Mouse (Mus musculus) midbrain, embryonic 16.5 days (tissue): Measurements from ENCODE around the gene Mycbp. TPM values are rescaled to one million over a fixed set of nuclear protein-coding genes. Genes with fewer than 3 reads are reported as not detected.
A peak's percentile ranks its signal among the peaks of the same experiment; 100 is the strongest.

Experiments
- ATAC-seq: fragments of 200-750 bp; cut with Nextera tagmentation; 2 replicates; pipeline ENCODE4 v1.8.0; 2017; ENCODE audit warnings: moderate TSS enrichment
- H3K27ac ChIP-seq: fragments of 300-500 bp; sonication (generic); 2 replicates; pipeline ENCODE4 v1.5.1; 2014; ENCODE audit warnings: mild to moderate bottlenecking, low read length, mixed read lengths
- H3K27me3 ChIP-seq: fragments of 300-500 bp; sonication (generic); 2 replicates; pipeline ENCODE4 v1.6.1; 2014; ENCODE audit warnings: low read depth, low read length, mixed read lengths; ENCODE audit not compliant: control insufficient read depth, insufficient read depth
- H3K36me3 ChIP-seq: fragments of 300-500 bp; sonication (generic); 2 replicates; pipeline ENCODE4 v1.6.1; 2014; ENCODE audit warnings: mild to moderate bottlenecking, low read length, moderate library complexity, mixed read lengths; ENCODE audit not compliant: control insufficient read depth, insufficient read depth
- H3K4me1 ChIP-seq: fragments of 300-500 bp; sonication (generic); 2 replicates; pipeline ENCODE4 v1.6.1; 2014; ENCODE audit warnings: mild to moderate bottlenecking, low read length, mixed read lengths; ENCODE audit not compliant: control insufficient read depth, insufficient read depth
- H3K4me2 ChIP-seq: fragments of 300-500 bp; sonication (generic); 2 replicates; pipeline ENCODE4 v1.6.1; 2014; ENCODE audit warnings: mild to moderate bottlenecking, low read length, mixed read lengths
- H3K4me3 ChIP-seq: fragments of 300-500 bp; sonication (generic); 2 replicates; pipeline ENCODE4 v1.5.1; 2014; ENCODE audit warnings: low read depth, mild to moderate bottlenecking, low read length, moderate library complexity, mixed read lengths
- H3K9ac ChIP-seq: fragments of 300-500 bp; sonication (generic); 2 replicates; pipeline ENCODE4 v1.6.1; 2014; ENCODE audit warnings: low read depth, low read length, mixed read lengths
- H3K9me3 ChIP-seq: fragments of 300-500 bp; sonication (generic); replicated peaks from 2 replicates; pipeline ENCODE4 v1.6.1; 2014; ENCODE audit warnings: mild to moderate bottlenecking, low read length, mixed read lengths; ENCODE audit not compliant: control insufficient read depth, poor library complexity, severe bottlenecking
- WGBS: fragments of 180-500 bp; shearing (Covaris S2); extraction: QIAGEN DNeasy Blood & Tissue Kit; methylation state at CpG from one replicate; pipeline ENCODE4 v1.1.7; 2014; 5-methylcytosine and 5-hydroxymethylcytosine counted together
- polyA plus RNA-seq: library from polyadenylated mRNA; unstranded; fragments of >200 nt; fragmentation: Nextera tagmentation; extraction: Ambion mirVana; gene quantifications from 2 replicates; pipeline ENCODE4 v1.2.1, GENCODE M21; 2015

Gene Mycbp
- polyA plus RNA-seq, 1 experiment from 2014 or later: 36.9 TPM

- 67% methylated on average over 7 of the region's 8 CpGs for WGBS
- Histone ChIP-seq H3K4me3 (no peak overlapping the region), H3K4me1 (no peaks in the 10 kb centered on the region), H3K27me3 (peaks cover 6% of the 10 kb centered on the region; the same call in 1 of the 2 replicates), H3K4me2 (no peak overlapping the region), H3K27ac (no peak overlapping the region), H3K9ac (no peak overlapping the region), H3K36me3 (no peaks in the 10 kb centered on the region), H3K9me3 (no peaks in the 10 kb centered on the region)
- no peak for ATAC-seq
These were observed 47.4 kb downstream of the Mycbp start for GRCm38 (mm10) chr4:123952059-123952458.

GRCm38 (mm10) chr4:123956703-123957491 is 52.3 kb downstream of the Mycbp start:
- H3K36me3 ChIP-seq: no peaks in the 10 kb centered on the region
- H3K4me2 ChIP-seq: peak overlapping the region; percentile 39
- no peak overlapping the region for H3K27ac ChIP-seq
- no peaks in the 10 kb centered on the region for H3K4me1 ChIP-seq
- WGBS: 6% methylated on average over 31 of the region's 31 CpGs
- H3K4me3 ChIP-seq: peak overlapping the region; percentile 5; the same call in 1 of the 2 replicates
- no peaks in the 10 kb centered on the region for H3K9me3 ChIP-seq
- no peak overlapping the region for H3K9ac ChIP-seq
- H3K27me3 ChIP-seq: 0 out of 2 replicates have a peak, but pooled peaks cover 2% of the 10 kb centered on the region
- peak; percentile 89 for ATAC-seq

- ATAC-seq: no peak
- 57% methylated on average over 4 of the region's 4 CpGs for WGBS
These were observed 52.8 kb downstream of the Mycbp start for GRCm38 (mm10) chr4:123957492-123957808.

GRCm38 (mm10) chr4:123957891-123958290 is 53.3 kb downstream of the Mycbp start:
- H3K27ac ChIP-seq: no peak overlapping the region
- no peaks in the 10 kb centered on the region for H3K9me3 ChIP-seq
- no peak overlapping the region for H3K4me2 ChIP-seq
- no peak for ATAC-seq
- no peak overlapping the region for H3K9ac ChIP-seq
- no peaks in the 10 kb centered on the region; the same call in 1 of the 2 replicates for H3K4me1 ChIP-seq
- WGBS: 75% methylated on average over 4 of the region's 4 CpGs
- H3K27me3 ChIP-seq: 0 out of 2 replicates have a peak, but pooled peaks cover 2% of the 10 kb centered on the region
- H3K36me3 ChIP-seq: no peaks in the 10 kb centered on the region
- H3K4me3 ChIP-seq: no peak overlapping the region

More at GRCm38 (mm10) chr4:123957492-123957808, 52.8 kb downstream of the Mycbp start:
- no peaks in the 10 kb centered on the region for H3K4me1 ChIP-seq
- H3K27ac ChIP-seq: no peak overlapping the region
- H3K9me3 ChIP-seq: no peaks in the 10 kb centered on the region
- H3K4me2 ChIP-seq: peak overlapping the region; percentile 39; the same call in 1 of the 2 replicates
- H3K4me3 ChIP-seq: no peak overlapping the region
- no peaks in the 10 kb centered on the region for H3K36me3 ChIP-seq
- 0 out of 2 replicates have a peak, but pooled peaks cover 2% of the 10 kb centered on the region for H3K27me3 ChIP-seq
- no peak overlapping the region for H3K9ac ChIP-seq

GRCm38 (mm10) chr4:123960955-123961354 is 56.3 kb downstream of the Mycbp start:
- no peak overlapping the region for H3K4me3 ChIP-seq
- H3K4me1 ChIP-seq: no peaks in the 10 kb centered on the region; the same call in 1 of the 2 replicates
- ATAC-seq: no peak
- no peaks in the 10 kb centered on the region for H3K9me3 ChIP-seq
- no peak overlapping the region for H3K4me2 ChIP-seq
- H3K9ac ChIP-seq: no peak overlapping the region
- H3K27me3 ChIP-seq: peaks cover 2% of the 10 kb centered on the region; the same call in 1 of the 2 replicates
- WGBS: 73% methylated on average over 4 of the region's 4 CpGs
- no peaks in the 10 kb centered on the region for H3K36me3 ChIP-seq
- H3K27ac ChIP-seq: no peak overlapping the region

Other genes starting within 250 kb of the Mycbp start
- gene Macf1, start 220.5 kb upstream of the Mycbp start, polyA plus RNA-seq: 75.7 and 78.7 TPM in 2 replicates
- 403 and 425 TPM in 2 replicates for gene Ndufs5, start 186.6 kb upstream of the Mycbp start, polyA plus RNA-seq
- 77.2 and 86.4 TPM in 2 replicates for gene Akirin1, start 154.5 kb upstream of the Mycbp start, polyA plus RNA-seq
- gene Rhbdl2, start 117.0 kb upstream of the Mycbp start, polyA plus RNA-seq: 1.4 and 1.7 TPM in 2 replicates
- gene 4933427I04Rik, start 45.2 kb upstream of the Mycbp start, polyA plus RNA-seq: 0.10 and 0.21 TPM in 2 replicates
- 44.8 and 46.2 TPM in 2 replicates for gene Rragc, start 12.6 kb downstream of the Mycbp start, polyA plus RNA-seq
- not detected in 2 replicates for gene 4930535I16Rik, start 13.2 kb downstream of the Mycbp start, polyA plus RNA-seq